Mouse (Mus musculus) gastrocnemius, postnatal 4 days (tissue): Measurements from ENCODE around the gene Crebzf. TPM values are rescaled to one million over a fixed set of nuclear protein-coding genes. Genes with fewer than 3 reads are reported as not detected.

Experiments used
- DNase-seq, 2 experiments: peaks; one replicate each; pipeline ENCODE4 v3.0.0; 2021 to 2022; ENCODE audit warnings: low spot score in 2 of 2, mixed read lengths in 2 of 2
- total RNA-seq, 2 experiments: library from RNA; stranded (reverse); gene quantifications; 2 replicates each; pipeline ENCODE4 v1.2.3; 2021

Gene Crebzf
- total RNA-seq, 2 experiments from 2014 or later = 37.6 to 44.0 TPM

GRCm38 (mm10) chr7:90476313-90477245 is 34.0 kb downstream of the Crebzf start, which contains the start of gene Dlg2:
TSS of gene Dlg2 (plus strand) at chr7:90476672.
- no peak for DNase-seq

GRCm38 (mm10) chr7:90482607-90483006 is 40.1 kb downstream of the Crebzf start:
- DNase-seq = no peak

Other genes with a start within 250 kb of the Crebzf start
- gene Ccdc83, start 177.0 kb upstream of the Crebzf start, total RNA-seq = 1 to 10 TPM in 1 of 2 experiments, under 1 TPM in 1; 0.98 to 1.0 TPM
- gene Sytl2, start 140.5 kb upstream of the Crebzf start, total RNA-seq = 100 to 1,000 TPM in 1 of 2 experiments, 10 to 100 TPM in 1; 91.1 to 101 TPM
- gene Ccdc89, start 16.2 kb upstream of the Crebzf start, total RNA-seq = under 1 TPM; 0.21 to 0.34 TPM
- 10 to 100 TPM; 53.9 TPM for gene Tmem126a, start 14.5 kb downstream of the Crebzf start, total RNA-seq
- 10 to 100 TPM; 15.9 to 16.1 TPM for gene Tmem126b, start 33.3 kb downstream of the Crebzf start, total RNA-seq
- 1 to 10 TPM; 4.1 to 4.5 TPM for gene Dlg2, start 33.9 kb downstream of the Crebzf start, total RNA-seq